Mouse (Mus musculus) bone marrow, adult 2 months (tissue): ENCODE measurements at regions not wholly inside any gene's neighbourhood (a gene's known extent, or its start where the extent isn't known, plus 50 kb on each side); places are given as distances from the start of the nearest gene placed in this dataset.

ENCODE experiments used
- H3K27ac ChIP-seq: fragments of 200-500 bp; 2 replicates; pipeline ENCODE4 v1.5.1; 2012; ENCODE audit warnings: low read depth, mild to moderate bottlenecking, control low read depth, inconsistent platforms, low read length; ENCODE audit not compliant: control insufficient read depth, poor library complexity, insufficient read depth
- H3K4me1 ChIP-seq: fragments of 200-500 bp; 2 replicates; pipeline ENCODE4 v1.6.1; 2011; ENCODE audit warnings: low read length; ENCODE audit not compliant: control insufficient read depth, insufficient read depth
- H3K4me3 ChIP-seq: fragments of 200-500 bp; replicated peaks from 2 replicates; pipeline ENCODE3; 2011; ENCODE audit warnings: mild to moderate bottlenecking, low read depth, low read length, control low read depth; ENCODE audit not compliant: control insufficient read depth
- CTCF ChIP-seq: fragments of 200-500 bp; IDR thresholded peaks from 2 replicates; pipeline ENCODE4 v1.5.1; 2011; ENCODE audit warnings: low read length, control low read depth; ENCODE audit not compliant: control insufficient read depth, insufficient read depth
- POLR2A ChIP-seq: fragments of 200-500 bp; IDR thresholded peaks from 2 replicates; pipeline ENCODE4 v1.6.1; 2011; ENCODE audit warnings: low read depth, mild to moderate bottlenecking, control low read depth, low read length, borderline replicate concordance; ENCODE audit not compliant: control insufficient read depth
- WGBS: fragments of 180-500 bp; shearing (Covaris S2); methylation state at CpG from one replicate; pipeline ENCODE4 v1.1.7; 2018; 5-methylcytosine and 5-hydroxymethylcytosine counted together

DNA sequence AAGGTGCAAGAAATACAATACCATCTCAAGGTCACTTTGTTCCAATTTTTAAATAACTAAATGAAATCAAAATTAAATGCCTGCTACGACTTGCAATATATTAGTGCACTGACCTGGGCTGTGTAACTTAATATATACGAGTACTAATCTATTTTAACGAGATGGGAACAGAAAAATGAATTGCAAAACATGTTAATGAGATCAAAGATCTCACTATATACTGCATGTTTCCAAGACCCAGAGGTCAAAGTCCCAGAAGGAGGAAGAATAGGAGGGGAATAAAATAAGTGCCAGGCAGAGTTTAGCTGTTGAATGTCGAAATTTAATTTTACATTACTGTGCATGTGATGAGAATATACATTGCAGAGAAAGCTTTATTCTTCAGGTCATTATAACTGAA is 614.7 kb downstream of the Kctd8 start:
- no peak for TF ChIP-seq POLR2A
- TF ChIP-seq CTCF = no peak
- Histone ChIP-seq H3K4me1 (no peaks in the 10 kb centered on the region), H3K27ac (no peak overlapping the region), H3K4me3 (no peak overlapping the region)
- 70% methylated on average over 4 of the region's 4 CpGs for WGBS

- Histone ChIP-seq H3K4me3 (no peak overlapping the region), H3K4me1 (no peaks in the 10 kb centered on the region; the same call in 1 of the 2 replicates), H3K27ac (peak overlapping the region; percentile 84; the same call in 1 of the 2 replicates)
- TF ChIP-seq CTCF (no peak), POLR2A (no peak)
- 36% methylated on average over 5 of the region's 5 CpGs for WGBS
Measured at GRCm38 (mm10) chr5:68735186-68735585, 606.3 kb downstream of the Kctd8 start.

DNA sequence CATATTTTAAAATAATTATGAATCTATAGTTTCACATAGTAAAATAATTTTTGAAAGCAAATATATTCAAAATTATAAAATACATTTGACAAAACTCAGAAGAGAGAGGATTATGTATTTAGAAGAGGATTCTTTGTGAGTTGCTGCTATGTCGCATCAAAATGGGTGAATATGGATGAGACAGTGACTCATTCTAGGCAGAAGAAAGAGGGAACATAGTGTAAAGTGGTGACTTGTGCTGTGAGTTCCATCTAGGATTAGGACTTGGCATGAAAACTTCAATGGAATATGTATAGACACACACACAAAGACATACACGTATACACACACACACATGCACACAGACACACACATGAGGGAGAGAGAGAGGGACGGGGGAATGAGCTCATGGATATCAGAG is 591.0 kb downstream of the Kctd8 start:
- TF ChIP-seq CTCF = no peak
- no peak for TF ChIP-seq POLR2A
- WGBS = 78% methylated on average over 3 of the region's 3 CpGs
- H3K4me1 ChIP-seq = no peaks in the 10 kb centered on the region
- no peak overlapping the region for H3K4me3 ChIP-seq
- no peak overlapping the region for H3K27ac ChIP-seq

DNA sequence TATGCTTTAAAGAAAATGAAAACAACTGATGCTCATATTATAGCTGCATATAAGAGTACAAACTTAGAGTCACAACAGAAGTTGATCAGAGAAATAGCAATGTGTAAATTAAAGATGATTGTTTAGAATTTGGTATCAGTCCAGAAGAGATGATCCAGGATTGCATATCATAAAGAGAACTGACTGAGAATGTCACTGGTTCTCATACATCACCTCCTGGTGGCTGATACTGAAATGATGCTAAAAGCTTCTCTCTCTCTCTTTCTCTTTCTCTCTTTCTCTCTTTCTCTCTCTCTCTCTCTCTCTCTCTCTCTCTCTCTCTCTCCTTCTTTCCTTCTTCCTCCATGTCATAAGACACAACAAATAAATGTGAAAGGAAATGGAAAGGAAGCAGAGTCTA is 588.5 kb downstream of the Kctd8 start:
- TF ChIP-seq POLR2A (no peak), CTCF (no peak)
- Histone ChIP-seq H3K27ac (no peak overlapping the region), H3K4me1 (no peaks in the 10 kb centered on the region), H3K4me3 (no peak overlapping the region)
